Mouse (Mus musculus) heart, embryonic 15.5 days (tissue): ENCODE measurements around the gene Prkar2a. TPM values are rescaled to one million over a fixed set of nuclear protein-coding genes. Genes with fewer than 3 reads are reported as not detected.
A peak's percentile ranks its signal among the peaks of the same experiment; 100 is the strongest.

Source experiments
- ATAC-seq: fragments of 200-750 bp; cut with Nextera tagmentation; replicated peaks from 2 replicates; pipeline ENCODE4 v1.8.0; 2017; ENCODE audit warnings: low read depth, moderate TSS enrichment; ENCODE audit not compliant: insufficient number of reproducible peaks, insufficient read depth, low FRiP score
- H3K27ac ChIP-seq: fragments of 300-500 bp; sonication (generic); 2 replicates; pipeline ENCODE4 v1.5.1; 2015; ENCODE audit warnings: mild to moderate bottlenecking, inconsistent platforms
- H3K27me3 ChIP-seq: fragments of 300-500 bp; sonication (generic); 2 replicates; pipeline ENCODE4 v1.6.1; 2015; ENCODE audit warnings: inconsistent platforms
- H3K36me3 ChIP-seq: fragments of 300-500 bp; sonication (generic); 2 replicates; pipeline ENCODE4 v1.6.1; 2015; ENCODE audit warnings: mild to moderate bottlenecking, inconsistent platforms
- H3K4me1 ChIP-seq: fragments of 300-500 bp; sonication (generic); replicated peaks from 2 replicates; pipeline ENCODE4 v1.6.1; 2015; ENCODE audit warnings: inconsistent platforms
- H3K4me2 ChIP-seq: fragments of 300-500 bp; sonication (generic); 2 replicates; pipeline ENCODE4 v1.6.1; 2015; ENCODE audit warnings: inconsistent platforms, mild to moderate bottlenecking, moderate library complexity
- H3K4me3 ChIP-seq: fragments of 300-500 bp; sonication (generic); 2 replicates; pipeline ENCODE4 v1.5.1; 2015; ENCODE audit warnings: mild to moderate bottlenecking, inconsistent platforms
- H3K9ac ChIP-seq: fragments of 300-500 bp; sonication (generic); 2 replicates; pipeline ENCODE4 v1.6.1; 2015; ENCODE audit warnings: mild to moderate bottlenecking, inconsistent platforms
- H3K9me3 ChIP-seq: fragments of 300-500 bp; sonication (generic); replicated peaks from 2 replicates; pipeline ENCODE4 v1.6.1; 2016; ENCODE audit warnings: inconsistent platforms
- WGBS: fragments of 180-500 bp; shearing (Covaris S2); methylation state at CpG from one replicate; pipeline ENCODE4 v1.1.7; 2015; ENCODE audit warnings: mixed read lengths; 5-methylcytosine and 5-hydroxymethylcytosine counted together
- polyA plus RNA-seq: library from polyadenylated mRNA; unstranded; fragments of >200 nt; fragmentation: Nextera tagmentation; extraction: Ambion mirVana; gene quantifications from 2 replicates; pipeline ENCODE4 v1.2.1, GENCODE M21; 2015

Gene Prkar2a
- polyA plus RNA-seq, 1 experiment from 2014 or later: 25.7 TPM

DNA sequence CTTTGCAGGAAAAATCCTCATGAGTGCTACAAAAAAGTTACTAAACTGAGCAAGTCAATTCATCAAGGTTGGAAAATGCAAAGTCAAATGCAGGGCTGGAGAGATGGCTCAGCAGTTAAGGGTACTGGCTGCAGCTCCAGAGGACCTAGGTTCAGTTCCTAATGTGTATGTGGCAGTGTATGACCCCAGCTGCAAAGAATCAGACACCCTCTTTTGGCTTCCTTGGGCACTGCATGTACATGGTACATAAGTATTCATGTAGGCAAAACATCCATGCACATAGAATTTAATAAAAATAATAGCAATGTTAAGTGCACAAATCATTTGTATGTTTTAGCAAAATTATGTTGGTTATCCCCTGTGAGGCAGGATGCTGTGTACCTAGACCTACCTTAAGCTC lies 43.3 kb downstream of the Prkar2a start:
- Histone ChIP-seq H3K36me3 (peaks cover 16% of the 10 kb centered on the region), H3K4me1 (no peaks in the 10 kb centered on the region), H3K9me3 (no peaks in the 10 kb centered on the region), H3K27me3 (no peaks in the 10 kb centered on the region), H3K9ac (no peak overlapping the region), H3K4me2 (no peak overlapping the region), H3K27ac (no peak overlapping the region), H3K4me3 (no peak overlapping the region)
- ATAC-seq: no peak

DNA sequence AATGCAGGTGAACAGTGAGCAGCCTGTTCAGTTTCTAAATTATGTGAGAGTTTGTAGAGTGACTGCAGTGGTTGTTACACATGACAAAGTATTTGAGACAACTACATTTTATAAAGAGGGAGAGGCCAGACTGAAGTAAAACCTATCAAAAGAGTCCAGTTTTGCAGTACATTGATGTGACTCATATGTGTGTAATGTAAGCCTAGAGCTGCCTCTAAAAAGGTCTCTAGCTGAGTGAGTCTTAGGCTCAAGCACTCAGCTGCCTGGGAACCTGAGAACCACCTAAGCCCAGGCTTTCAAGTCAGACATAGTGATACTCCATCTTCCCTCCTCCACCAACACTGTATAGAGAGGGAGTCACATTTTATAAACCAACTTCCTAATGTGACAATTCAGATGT lies 45.5 kb downstream of the Prkar2a start:
- H3K9me3 ChIP-seq: no peaks in the 10 kb centered on the region
- H3K9ac ChIP-seq: no peak overlapping the region
- peaks cover 16% of the 10 kb centered on the region for H3K36me3 ChIP-seq
- no peaks in the 10 kb centered on the region for H3K27me3 ChIP-seq
- no peak overlapping the region for H3K4me2 ChIP-seq
- ATAC-seq: no peak
- H3K27ac ChIP-seq: no peak overlapping the region
- H3K4me1 ChIP-seq: no peaks in the 10 kb centered on the region
- no peak overlapping the region for H3K4me3 ChIP-seq

DNA sequence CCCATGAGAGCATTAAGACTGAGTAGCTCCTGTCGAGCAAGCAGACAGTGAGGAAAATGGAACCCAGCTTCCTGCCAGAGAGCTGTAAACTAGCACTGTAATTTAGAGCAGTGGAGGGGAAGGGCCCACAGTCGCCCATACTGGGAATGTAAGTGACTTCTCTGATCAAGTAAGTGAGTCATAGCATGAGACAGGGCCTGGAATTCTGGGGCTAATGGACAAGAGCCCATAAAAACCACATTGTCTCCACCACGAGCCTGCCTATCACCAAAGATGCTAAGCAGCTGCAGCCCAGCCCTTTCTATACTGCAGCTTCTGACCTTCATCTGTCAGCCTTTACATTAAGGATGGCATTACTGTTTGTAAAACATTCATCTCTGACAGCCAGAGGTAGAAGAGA lies 50.1 kb downstream of the Prkar2a start:
- no peak for ATAC-seq
- Histone ChIP-seq H3K4me2 (no peak overlapping the region), H3K9me3 (no peaks in the 10 kb centered on the region), H3K9ac (no peak overlapping the region), H3K4me1 (no peaks in the 10 kb centered on the region), H3K4me3 (no peak overlapping the region), H3K36me3 (peaks cover 29% of the 10 kb centered on the region), H3K27ac (no peak overlapping the region), H3K27me3 (no peaks in the 10 kb centered on the region)
- 46% methylated on average over 3 of the region's 3 CpGs for WGBS

DNA sequence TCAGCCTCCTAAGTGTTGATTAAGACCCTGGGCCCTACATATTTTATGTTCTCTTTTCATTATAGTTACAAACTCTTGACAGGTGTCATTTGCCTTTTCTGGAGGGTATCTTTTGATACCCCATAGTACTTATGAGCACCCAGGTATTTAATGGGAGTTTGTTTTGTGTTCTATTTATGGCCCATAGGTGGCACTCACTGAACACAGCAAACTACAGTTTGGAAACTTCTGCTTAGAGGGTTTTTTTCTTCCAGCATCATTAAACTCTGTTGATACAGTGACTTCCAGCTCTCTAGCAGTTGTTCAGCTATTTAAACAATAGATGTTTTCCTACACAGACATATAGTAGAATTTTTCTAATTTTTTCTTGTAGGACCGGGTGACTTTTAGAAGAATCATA lies 50.9 kb downstream of the Prkar2a start:
- no peaks in the 10 kb centered on the region for H3K9me3 ChIP-seq
- H3K27me3 ChIP-seq: no peaks in the 10 kb centered on the region
- no peak for ATAC-seq
- no peak overlapping the region for H3K4me2 ChIP-seq
- no peak overlapping the region for H3K9ac ChIP-seq
- H3K4me3 ChIP-seq: no peak overlapping the region
- no peak overlapping the region for H3K27ac ChIP-seq
- no peaks in the 10 kb centered on the region for H3K4me1 ChIP-seq
- H3K36me3 ChIP-seq: peaks cover 27% of the 10 kb centered on the region
- 92% methylated on average over 1 of the region's 1 CpGs for WGBS

DNA sequence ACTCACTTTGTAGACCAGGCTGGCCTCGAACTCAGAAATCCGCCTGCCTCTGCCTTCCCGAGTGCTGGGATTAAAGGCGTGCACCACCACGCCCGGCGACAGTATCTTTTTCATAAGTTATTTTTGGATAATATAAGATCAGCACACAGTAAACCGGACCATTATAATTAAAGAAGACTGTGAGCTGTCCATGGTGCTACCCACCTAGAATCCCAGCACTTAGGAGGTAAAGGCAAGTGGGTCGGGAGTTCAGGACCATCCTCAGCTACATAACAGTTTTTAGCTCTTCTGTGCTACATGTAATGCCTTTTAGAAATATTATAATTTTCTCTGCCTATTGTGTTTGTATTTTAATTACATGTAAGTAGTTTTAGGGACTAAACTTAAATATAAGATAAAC lies 52.9 kb downstream of the Prkar2a start:
- Histone ChIP-seq H3K27ac (no peak overlapping the region), H3K27me3 (no peaks in the 10 kb centered on the region), H3K4me3 (no peak overlapping the region), H3K9me3 (no peaks in the 10 kb centered on the region), H3K4me2 (no peak overlapping the region), H3K9ac (no peak overlapping the region), H3K36me3 (peaks cover 42% of the 10 kb centered on the region), H3K4me1 (no peaks in the 10 kb centered on the region)
- no peak for ATAC-seq
- 81% methylated on average over 9 of the region's 9 CpGs for WGBS

DNA sequence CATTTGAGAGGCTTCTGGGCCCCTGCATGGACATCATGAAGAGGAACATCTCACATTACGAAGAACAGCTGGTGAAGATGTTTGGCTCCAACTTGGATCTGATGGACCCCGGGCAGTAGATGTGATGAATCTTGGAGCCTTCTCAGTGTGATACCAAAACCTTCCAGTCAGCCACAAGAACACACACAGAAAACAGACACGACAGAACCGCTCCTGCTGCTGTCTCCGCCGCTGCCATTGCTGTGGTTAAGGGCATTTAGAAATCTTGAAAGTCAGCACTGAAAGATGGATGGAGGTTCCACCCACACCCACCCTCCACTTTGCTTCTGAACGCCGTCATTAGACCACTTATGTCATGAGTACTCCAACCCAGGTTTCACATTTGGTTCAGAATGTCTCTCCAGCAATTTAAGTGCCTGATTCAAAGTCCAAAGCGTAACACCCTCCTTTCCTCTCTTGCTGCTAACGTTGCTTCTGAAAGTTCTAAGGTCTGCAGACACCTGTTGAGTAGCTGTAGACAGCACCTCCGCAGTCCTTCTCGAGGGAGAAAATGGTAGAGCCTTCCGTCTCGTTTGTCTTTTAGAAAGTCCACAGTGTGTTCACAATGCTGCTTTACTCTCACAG lies 57.9 kb downstream of the Prkar2a start:
- Histone ChIP-seq H3K36me3 (peaks cover 42% of the 10 kb centered on the region), H3K4me3 (no peak overlapping the region), H3K4me1 (peaks cover 19% of the 10 kb centered on the region), H3K27ac (no peak overlapping the region), H3K9ac (no peak overlapping the region), H3K9me3 (no peaks in the 10 kb centered on the region), H3K4me2 (no peak overlapping the region), H3K27me3 (no peaks in the 10 kb centered on the region)
- no peak for ATAC-seq
- 72% methylated on average over 14 of the region's 14 CpGs for WGBS

DNA sequence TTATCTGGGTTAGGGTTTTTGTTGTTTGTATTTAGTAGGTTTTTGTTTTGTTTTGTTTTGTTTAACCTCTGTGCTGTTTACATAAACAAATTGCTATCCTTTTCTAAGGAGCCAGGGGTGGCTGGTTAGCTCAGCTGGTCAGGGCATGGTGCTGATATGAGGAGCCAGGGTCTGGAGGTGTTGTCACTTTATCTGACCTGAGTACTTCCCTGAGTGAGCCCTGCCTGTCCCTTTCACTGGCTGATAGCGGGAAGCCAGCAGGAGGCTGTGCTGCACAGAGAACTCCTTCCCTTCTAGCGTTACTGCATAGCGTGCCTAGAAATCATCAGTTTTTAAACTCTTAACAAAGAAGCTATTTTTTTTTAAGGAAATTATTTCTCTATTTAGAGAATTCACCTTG lies 58.6 kb downstream of the Prkar2a start:
- Histone ChIP-seq H3K27ac (no peak overlapping the region), H3K4me2 (no peak overlapping the region), H3K4me3 (no peak overlapping the region), H3K9me3 (no peaks in the 10 kb centered on the region), H3K4me1 (peaks cover 19% of the 10 kb centered on the region), H3K9ac (no peak overlapping the region), H3K27me3 (no peaks in the 10 kb centered on the region), H3K36me3 (peaks cover 42% of the 10 kb centered on the region)
- ATAC-seq: no peak
- WGBS: 51% methylated on average over 3 of the region's 3 CpGs

DNA sequence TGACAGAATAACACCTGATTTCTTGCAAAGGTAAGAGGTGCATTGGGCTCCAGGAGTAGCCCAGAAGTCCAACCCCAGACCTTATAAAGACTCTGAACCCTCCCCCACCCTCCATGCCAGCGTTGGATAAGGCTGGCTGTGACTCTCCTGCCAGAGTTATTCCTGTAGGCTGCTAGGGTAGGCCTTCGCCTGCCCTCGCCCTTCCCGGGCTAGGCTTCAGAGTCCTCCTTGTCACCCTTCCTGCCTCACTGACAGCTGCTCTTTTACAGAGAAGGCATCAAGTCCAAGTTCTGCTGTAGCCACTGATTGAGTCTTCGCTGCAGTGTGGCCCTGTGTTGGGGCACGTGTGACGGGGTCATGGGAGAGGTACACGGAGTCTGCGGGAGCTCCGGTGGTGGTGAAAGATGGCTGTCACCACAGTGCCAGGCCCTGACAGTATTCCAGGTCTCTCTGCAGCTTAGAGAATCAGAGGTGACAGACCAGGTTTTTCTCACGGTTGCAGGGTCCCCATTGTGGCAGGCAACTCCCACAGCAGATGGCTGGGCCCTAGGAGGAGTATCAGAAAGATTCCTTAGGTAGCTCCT lies 59.6 kb downstream of the Prkar2a start:
- Histone ChIP-seq H3K4me1 (peaks cover 19% of the 10 kb centered on the region), H3K27ac (peak overlapping the region; percentile 66), H3K9ac (no peak overlapping the region), H3K4me3 (no peak overlapping the region), H3K27me3 (no peaks in the 10 kb centered on the region), H3K4me2 (0 out of 2 replicates have a peak overlapping the region, but pooled peaks have one; percentile 1), H3K36me3 (peaks cover 32% of the 10 kb centered on the region), H3K9me3 (no peaks in the 10 kb centered on the region)
- WGBS: 40% methylated on average over 11 of the region's 11 CpGs
- ATAC-seq: peak; percentile 65; the same call in 1 of the 2 replicates

DNA sequence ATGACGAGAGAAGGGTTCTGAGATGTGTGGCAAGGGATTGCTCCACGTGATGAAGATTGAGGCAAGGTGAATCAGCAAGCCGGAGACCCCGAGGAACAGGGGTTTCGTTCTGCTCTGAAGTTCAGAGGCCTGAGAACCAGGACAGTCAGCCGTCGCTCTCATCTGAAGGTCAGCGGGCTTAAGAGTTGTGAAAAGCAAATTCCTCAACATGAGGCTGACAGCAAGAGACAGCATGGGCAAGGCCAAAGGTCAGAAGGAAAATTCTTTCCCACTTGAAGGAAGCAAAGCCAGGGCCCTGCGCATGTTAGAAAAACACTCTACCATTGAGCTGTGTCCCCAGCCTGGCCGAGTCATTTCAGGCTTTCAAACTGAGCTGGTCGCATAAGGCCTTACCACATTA lies 61.5 kb downstream of the Prkar2a start:
- Histone ChIP-seq H3K4me1 (peaks cover 19% of the 10 kb centered on the region), H3K9me3 (no peaks in the 10 kb centered on the region), H3K27me3 (no peaks in the 10 kb centered on the region), H3K27ac (no peak overlapping the region), H3K4me2 (no peak overlapping the region), H3K9ac (no peak overlapping the region), H3K36me3 (peaks cover 18% of the 10 kb centered on the region; the same call in 1 of the 2 replicates), H3K4me3 (no peak overlapping the region)
- WGBS: 78% methylated on average over 11 of the region's 11 CpGs
- no peak for ATAC-seq

DNA sequence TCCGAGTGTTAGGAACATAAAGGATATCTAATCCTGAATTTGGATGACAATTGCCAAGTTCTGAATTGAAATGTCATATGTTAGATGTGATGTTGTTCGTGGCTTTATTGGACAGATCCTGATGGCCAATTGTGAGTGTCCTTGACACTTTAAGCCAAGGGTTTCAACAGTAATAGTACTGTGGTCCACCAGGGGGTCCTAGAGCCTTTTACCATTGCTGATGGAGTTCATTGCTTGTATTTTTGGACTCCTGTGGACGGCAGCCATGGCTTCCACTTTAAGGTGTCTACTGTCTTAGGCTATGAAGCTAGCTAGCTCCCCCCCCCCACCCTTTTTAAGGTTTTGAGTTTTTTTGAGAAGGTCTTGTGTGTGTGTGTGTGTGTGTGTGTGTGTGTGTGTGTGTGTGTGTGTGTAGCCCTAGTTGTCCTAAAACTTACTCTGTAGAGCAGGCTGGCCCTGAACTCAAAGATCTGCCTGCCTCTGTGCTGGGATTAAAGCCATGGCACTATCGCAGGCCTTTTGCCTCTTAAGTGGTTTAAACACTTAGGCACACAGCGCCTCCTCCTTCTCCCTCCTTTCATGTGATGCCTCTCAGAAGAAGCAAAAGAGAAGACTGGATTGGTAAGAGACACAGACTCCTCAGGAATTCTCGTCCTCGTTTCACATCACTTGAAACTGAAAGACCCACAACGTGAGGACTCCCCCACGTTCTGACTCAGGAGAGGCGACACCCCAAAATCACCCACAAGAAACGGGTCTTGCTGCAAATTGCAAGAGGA lies 63.2 kb downstream of the Prkar2a start:
- no peaks in the 10 kb centered on the region for H3K27me3 ChIP-seq
- H3K4me3 ChIP-seq: no peak overlapping the region
- H3K4me1 ChIP-seq: peaks cover 17% of the 10 kb centered on the region
- H3K4me2 ChIP-seq: no peak overlapping the region
- peaks cover 2% of the 10 kb centered on the region; the same call in 1 of the 2 replicates for H3K36me3 ChIP-seq
- no peak for ATAC-seq
- no peak overlapping the region for H3K9ac ChIP-seq
- WGBS: 82% methylated on average over 11 of the region's 11 CpGs
- H3K9me3 ChIP-seq: no peaks in the 10 kb centered on the region
- no peak overlapping the region for H3K27ac ChIP-seq

DNA sequence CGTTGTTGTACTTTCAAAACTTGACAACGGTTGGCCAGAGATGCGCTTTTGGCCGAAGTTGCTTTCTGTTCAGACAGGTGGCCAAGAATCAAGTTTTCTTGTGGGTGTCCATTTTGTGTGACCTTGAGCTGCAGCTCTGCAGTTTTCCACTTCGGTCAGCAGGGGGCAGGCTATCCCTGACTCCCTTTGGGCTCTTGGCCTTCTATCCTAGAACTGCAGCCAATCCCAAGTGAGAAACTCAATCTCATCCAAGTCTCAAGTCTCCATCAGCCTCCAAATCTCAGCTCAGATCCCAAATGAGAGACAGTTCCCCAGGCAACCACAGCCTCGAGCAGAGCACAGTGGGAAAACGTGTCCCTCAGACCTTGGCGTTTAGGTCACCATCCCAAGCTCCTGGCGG lies 64.2 kb downstream of the Prkar2a start:
- H3K36me3 ChIP-seq: no peaks in the 10 kb centered on the region
- no peak overlapping the region for H3K27ac ChIP-seq
- H3K4me3 ChIP-seq: no peak overlapping the region
- ATAC-seq: no peak
- no peak overlapping the region for H3K4me2 ChIP-seq
- H3K9me3 ChIP-seq: no peaks in the 10 kb centered on the region
- peaks cover 13% of the 10 kb centered on the region for H3K4me1 ChIP-seq
- WGBS: 67% methylated on average over 9 of the region's 9 CpGs
- no peaks in the 10 kb centered on the region for H3K27me3 ChIP-seq
- no peak overlapping the region for H3K9ac ChIP-seq
